Mouse (Mus musculus) heart, embryonic 13.5 days (tissue): ENCODE data around the gene Zfp750. TPM values are rescaled to one million over a fixed set of nuclear protein-coding genes. Genes with fewer than 3 reads are reported as not detected.

Experiments
- ATAC-seq: fragments of 200-750 bp; cut with Nextera tagmentation; 2 replicates; pipeline ENCODE4 v1.8.0; 2017; ENCODE audit warnings: moderate TSS enrichment; ENCODE audit not compliant: insufficient number of reproducible peaks, low FRiP score, low TSS enrichment; ENCODE audit errors: extremely low read depth
- H3K27ac ChIP-seq: fragments of 300-500 bp; sonication (generic); replicated peaks from 2 replicates; pipeline ENCODE4 v1.5.1; 2015; ENCODE audit warnings: moderate library complexity, mild to moderate bottlenecking, inconsistent platforms
- H3K27me3 ChIP-seq: fragments of 300-500 bp; sonication (generic); replicated peaks from 2 replicates; pipeline ENCODE4 v1.6.1; 2015; ENCODE audit warnings: mild to moderate bottlenecking, inconsistent platforms
- H3K36me3 ChIP-seq: fragments of 300-500 bp; sonication (generic); 2 replicates; pipeline ENCODE4 v1.6.1; 2015; ENCODE audit warnings: mild to moderate bottlenecking, inconsistent platforms
- H3K4me1 ChIP-seq: fragments of 300-500 bp; sonication (generic); 2 replicates; pipeline ENCODE4 v1.6.1; 2015; ENCODE audit warnings: inconsistent platforms
- H3K4me2 ChIP-seq: fragments of 300-500 bp; sonication (generic); 2 replicates; pipeline ENCODE4 v1.6.1; 2015; ENCODE audit warnings: inconsistent platforms, mild to moderate bottlenecking, moderate library complexity
- H3K4me3 ChIP-seq: fragments of 300-500 bp; sonication (generic); 2 replicates; pipeline ENCODE4 v1.5.1; 2015; ENCODE audit warnings: moderate library complexity, mild to moderate bottlenecking, inconsistent platforms
- H3K9ac ChIP-seq: fragments of 300-500 bp; sonication (generic); 2 replicates; pipeline ENCODE4 v1.6.1; 2015; ENCODE audit warnings: inconsistent platforms, mild to moderate bottlenecking, moderate library complexity
- H3K9me3 ChIP-seq: fragments of 300-500 bp; sonication (generic); 2 replicates; pipeline ENCODE4 v1.6.1; 2016; ENCODE audit warnings: inconsistent platforms
- whole genome bisulfite sequencing: fragments of 180-500 bp; shearing (Covaris S2); methylation state at CpG from one replicate; pipeline ENCODE4 v1.1.7; 2015; ENCODE audit warnings: mixed read lengths; 5-methylcytosine and 5-hydroxymethylcytosine counted together
- polyA plus RNA-seq: library from polyadenylated mRNA; unstranded; fragments of >200 nt; fragmentation: Nextera tagmentation; extraction: Ambion mirVana; gene quantifications from 2 replicates; pipeline ENCODE4 v1.2.1, GENCODE M21; 2015

Gene Zfp750
- polyA plus RNA-seq, 1 experiment from 2014 or later = 0.37 TPM

GRCm38 (mm10) chr11:121536528-121536927 is 17.4 kb upstream of the Zfp750 start:
- 13% methylated on average over 3 of the region's 3 CpGs for WGBS
- H3K36me3 ChIP-seq = peaks cover 7% of the 10 kb centered on the region; the same call in 1 of the 2 replicates
- no peak overlapping the region for H3K4me2 ChIP-seq
- H3K4me1 ChIP-seq = peaks cover 12% of the 10 kb centered on the region
- no peak overlapping the region for H3K9ac ChIP-seq
- H3K27ac ChIP-seq = peak overlapping the region; percentile 36; the same call in 1 of the 2 replicates
- H3K27me3 ChIP-seq = no peaks in the 10 kb centered on the region
- H3K4me3 ChIP-seq = no peak overlapping the region
- no peak for ATAC-seq
- no peaks in the 10 kb centered on the region for H3K9me3 ChIP-seq

DNA sequence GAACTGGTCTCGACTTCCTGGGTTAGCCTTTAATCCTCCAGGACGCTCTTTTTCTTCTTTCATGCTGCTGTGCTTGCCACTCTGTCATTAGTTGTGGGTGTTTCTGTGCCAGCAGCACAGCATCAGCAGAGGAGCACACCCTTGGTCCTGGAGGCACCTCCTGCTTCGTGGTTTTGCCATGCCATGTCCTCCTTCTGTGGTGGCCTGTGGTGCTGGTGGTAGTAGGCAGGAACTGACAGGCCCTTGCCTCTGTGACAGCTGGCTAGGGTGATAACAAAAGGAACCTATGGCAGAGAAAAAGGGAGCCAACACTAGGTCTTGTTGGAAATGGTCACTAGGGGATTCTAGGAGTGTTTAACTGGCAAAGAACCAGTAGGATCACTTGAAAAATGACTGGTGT is 10.6 kb upstream of the Zfp750 start:
- Histone ChIP-seq H3K4me3 (no peak overlapping the region), H3K27ac (no peak overlapping the region), H3K36me3 (no peaks in the 10 kb centered on the region), H3K9ac (no peak overlapping the region), H3K9me3 (no peaks in the 10 kb centered on the region), H3K4me1 (no peaks in the 10 kb centered on the region), H3K4me2 (no peak overlapping the region), H3K27me3 (no peaks in the 10 kb centered on the region)
- WGBS = 88% methylated on average over 3 of the region's 3 CpGs
- ATAC-seq = no peak

- H3K4me2 ChIP-seq = no peak overlapping the region
- peaks cover 9% of the 10 kb centered on the region for H3K4me1 ChIP-seq
- no peak for ATAC-seq
- no peaks in the 10 kb centered on the region for H3K36me3 ChIP-seq
- no peak overlapping the region for H3K9ac ChIP-seq
- H3K9me3 ChIP-seq = no peaks in the 10 kb centered on the region
- H3K27me3 ChIP-seq = no peaks in the 10 kb centered on the region
- H3K4me3 ChIP-seq = no peak overlapping the region
- 91% methylated on average over 7 of the region's 7 CpGs for WGBS
- no peak overlapping the region for H3K27ac ChIP-seq
These were observed 5.1 kb upstream of the Zfp750 start for GRCm38 (mm10) chr11:121524191-121524590.

- Histone ChIP-seq H3K4me2 (no peak overlapping the region), H3K27me3 (no peaks in the 10 kb centered on the region), H3K27ac (no peak overlapping the region), H3K4me1 (peaks cover 18% of the 10 kb centered on the region), H3K36me3 (no peaks in the 10 kb centered on the region), H3K9me3 (no peaks in the 10 kb centered on the region), H3K9ac (no peak overlapping the region), H3K4me3 (no peak overlapping the region)
- no peak for ATAC-seq
- 81% methylated on average over 4 of the region's 4 CpGs for WGBS
These were observed 3.1 kb upstream of the Zfp750 start for GRCm38 (mm10) chr11:121522156-121522762.

GRCm38 (mm10) chr11:121520761-121521160 is 1.6 kb upstream of the Zfp750 start:
- Histone ChIP-seq H3K4me1 (peaks cover 18% of the 10 kb centered on the region), H3K9ac (no peak overlapping the region), H3K27me3 (no peaks in the 10 kb centered on the region), H3K9me3 (no peaks in the 10 kb centered on the region), H3K4me3 (no peak overlapping the region), H3K36me3 (no peaks in the 10 kb centered on the region), H3K4me2 (no peak overlapping the region), H3K27ac (no peak overlapping the region)
- 77% methylated on average over 2 of the region's 2 CpGs for WGBS
- no peak for ATAC-seq

DNA sequence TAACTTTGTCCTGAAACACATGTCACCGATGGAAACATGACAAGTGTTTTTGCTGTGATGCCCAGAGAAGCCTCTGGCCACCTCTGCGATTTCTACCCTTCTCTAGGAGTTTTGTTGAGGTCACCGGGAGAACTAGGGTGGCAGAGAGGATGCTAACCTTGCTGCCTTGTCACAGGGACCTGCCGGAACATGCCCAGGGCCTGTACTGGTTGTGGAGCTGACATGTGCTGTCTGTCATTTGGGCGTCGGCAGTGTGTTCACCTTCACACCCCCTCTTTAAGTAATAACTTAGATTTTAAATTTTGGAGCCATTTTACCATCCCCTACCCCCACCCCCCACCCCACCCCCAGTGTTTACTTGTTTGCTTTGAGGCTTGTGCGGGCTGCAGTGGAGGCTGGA is 570 bp upstream of the Zfp750 start:
- peaks cover 18% of the 10 kb centered on the region for H3K4me1 ChIP-seq
- no peaks in the 10 kb centered on the region for H3K9me3 ChIP-seq
- no peak overlapping the region for H3K27ac ChIP-seq
- H3K27me3 ChIP-seq = no peaks in the 10 kb centered on the region
- ATAC-seq = no peak
- H3K4me2 ChIP-seq = no peak overlapping the region
- 76% methylated on average over 7 of the region's 7 CpGs for WGBS
- H3K9ac ChIP-seq = no peak overlapping the region
- no peaks in the 10 kb centered on the region for H3K36me3 ChIP-seq
- H3K4me3 ChIP-seq = no peak overlapping the region

DNA sequence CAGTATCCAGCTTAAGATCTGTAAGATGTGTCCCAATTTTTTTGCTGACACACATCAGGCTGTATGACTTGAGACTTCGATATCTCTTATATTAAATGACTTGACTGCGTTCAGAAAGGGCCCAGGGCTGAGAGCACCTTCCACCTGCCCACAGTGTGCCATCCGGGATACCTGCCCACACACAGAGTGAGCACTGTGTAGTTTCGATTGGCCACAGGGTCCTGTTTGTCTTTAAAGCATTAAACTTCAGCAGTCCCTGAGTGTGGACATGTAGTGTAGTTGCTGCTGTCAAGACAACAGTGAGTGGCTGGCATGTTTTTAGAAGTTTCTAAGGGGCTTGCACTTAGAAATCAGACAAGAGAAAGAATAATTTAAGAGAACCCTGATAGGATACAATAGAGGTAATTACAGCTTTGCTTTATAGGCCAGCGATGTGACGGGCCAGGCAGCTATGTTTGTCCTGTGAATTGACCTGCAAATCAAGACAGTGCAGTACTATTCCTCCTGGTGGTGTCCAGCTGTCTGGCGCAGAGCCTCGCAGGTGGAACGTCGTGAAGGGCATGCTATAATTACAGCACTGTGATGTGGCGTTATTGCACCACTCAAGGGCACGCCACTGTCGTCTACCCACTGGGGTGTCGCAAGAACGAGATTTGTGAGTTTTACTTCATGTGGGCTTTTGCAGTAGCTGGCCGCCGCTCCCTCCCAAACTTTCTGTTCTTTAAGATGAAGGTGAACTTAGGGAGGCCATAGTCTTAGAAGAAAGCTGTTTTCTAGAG is 1.3 kb downstream of the Zfp750 start:
- Histone ChIP-seq H3K4me3 (no peak overlapping the region), H3K27me3 (no peaks in the 10 kb centered on the region), H3K4me2 (peak overlapping the region; percentile 4; the same call in 1 of the 2 replicates), H3K9ac (no peak overlapping the region), H3K36me3 (no peaks in the 10 kb centered on the region), H3K4me1 (peaks cover 18% of the 10 kb centered on the region), H3K27ac (no peak overlapping the region), H3K9me3 (no peaks in the 10 kb centered on the region)
- WGBS = 67% methylated on average over 17 of the region's 17 CpGs
- no peak for ATAC-seq

DNA sequence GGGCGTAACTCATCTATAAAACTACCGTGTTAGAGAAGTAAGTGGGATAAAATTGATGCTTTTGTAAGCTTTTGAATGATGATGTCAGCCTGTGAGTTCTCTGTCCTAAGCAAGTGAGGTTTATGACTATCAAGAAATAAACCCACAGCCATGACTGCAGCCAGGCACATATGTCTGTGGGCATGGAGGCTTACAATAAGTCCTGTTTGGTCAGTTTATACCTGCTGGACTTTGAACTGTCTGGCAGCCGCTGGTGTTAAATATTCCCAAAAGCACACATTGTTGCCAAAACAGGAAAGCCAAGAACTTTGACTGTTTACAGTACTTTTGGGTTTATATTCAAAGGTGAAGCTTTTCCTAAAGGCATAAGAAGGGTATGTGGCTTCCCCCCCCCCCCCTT is 2.2 kb downstream of the Zfp750 start:
- Histone ChIP-seq H3K4me2 (no peak overlapping the region), H3K36me3 (no peaks in the 10 kb centered on the region), H3K9me3 (no peaks in the 10 kb centered on the region), H3K4me1 (peaks cover 18% of the 10 kb centered on the region), H3K27ac (no peak overlapping the region), H3K27me3 (no peaks in the 10 kb centered on the region), H3K4me3 (no peak overlapping the region), H3K9ac (no peak overlapping the region)
- whole genome bisulfite sequencing = 86% methylated on average over 3 of the region's 3 CpGs
- no peak for ATAC-seq

DNA sequence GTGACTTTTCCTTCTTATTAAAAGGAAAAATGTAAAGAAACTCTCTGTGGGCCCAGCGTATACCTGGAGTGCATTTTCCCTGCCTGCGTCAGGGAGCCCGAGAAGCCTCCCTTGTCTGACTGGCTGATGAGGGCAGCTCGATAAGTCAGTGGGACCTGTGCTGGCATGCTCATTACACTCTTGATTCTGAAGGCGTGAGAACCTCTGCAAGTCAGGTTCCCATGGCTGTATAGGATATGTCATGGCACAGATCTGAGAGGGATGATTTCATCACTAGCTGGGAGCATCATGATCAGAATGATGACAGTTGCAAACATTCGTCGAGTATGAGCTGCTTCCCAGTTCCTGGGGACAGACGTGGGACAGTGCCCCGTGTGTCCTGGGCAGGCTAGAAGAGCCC is 3.1 kb downstream of the Zfp750 start:
- Histone ChIP-seq H3K4me1 (peaks cover 18% of the 10 kb centered on the region), H3K9me3 (no peaks in the 10 kb centered on the region), H3K36me3 (no peaks in the 10 kb centered on the region), H3K9ac (no peak overlapping the region), H3K4me3 (no peak overlapping the region), H3K27ac (no peak overlapping the region), H3K4me2 (no peak overlapping the region), H3K27me3 (no peaks in the 10 kb centered on the region)
- 86% methylated on average over 9 of the region's 9 CpGs for whole genome bisulfite sequencing
- no peak for ATAC-seq

- no peak overlapping the region for H3K4me3 ChIP-seq
- H3K9me3 ChIP-seq = no peaks in the 10 kb centered on the region
- no peak for ATAC-seq
- H3K4me2 ChIP-seq = no peak overlapping the region
- H3K9ac ChIP-seq = no peak overlapping the region
- 82% methylated on average over 8 of the region's 8 CpGs for WGBS
- H3K27ac ChIP-seq = no peak overlapping the region
- peaks cover 1% of the 10 kb centered on the region; the same call in 1 of the 2 replicates for H3K4me1 ChIP-seq
- H3K36me3 ChIP-seq = no peaks in the 10 kb centered on the region
- no peaks in the 10 kb centered on the region for H3K27me3 ChIP-seq
These were observed 6.1 kb downstream of the Zfp750 start for GRCm38 (mm10) chr11:121512896-121513572.

DNA sequence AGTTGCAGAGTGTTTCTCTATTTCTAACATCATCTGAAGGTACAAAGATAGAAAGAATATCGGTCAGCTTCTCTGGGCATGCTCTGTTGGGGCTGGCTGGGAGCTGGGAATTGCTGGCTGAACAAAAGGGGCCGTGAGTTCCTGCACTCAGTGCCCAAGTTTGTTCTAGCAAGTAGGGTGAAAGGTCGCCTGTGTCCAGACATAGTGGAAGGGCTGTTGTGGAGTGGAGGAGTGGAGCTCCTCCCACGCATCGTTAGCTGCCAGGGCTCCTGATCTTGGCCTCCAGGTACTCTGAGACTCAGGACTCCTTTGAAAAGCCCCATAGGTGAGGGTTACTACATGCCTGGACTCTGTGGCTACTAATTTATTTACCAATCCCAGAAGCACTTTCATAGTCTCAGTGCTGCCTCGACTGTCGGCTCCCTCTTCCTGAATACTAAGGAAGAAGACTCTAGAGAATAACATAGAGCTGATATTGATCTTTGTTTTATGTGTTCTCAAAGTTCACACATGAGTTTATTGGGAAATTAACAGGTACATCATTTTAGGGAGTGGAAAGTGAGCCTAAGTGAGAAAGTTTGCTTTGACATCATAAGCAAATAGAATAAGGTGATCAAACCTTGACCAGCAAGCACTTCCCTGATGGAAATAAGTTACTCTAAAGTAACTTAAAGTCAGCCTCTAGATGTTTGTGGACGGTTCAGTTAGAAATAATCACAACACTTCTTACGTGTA is 8.5 kb downstream of the Zfp750 start:
- Histone ChIP-seq H3K27ac (no peak overlapping the region), H3K4me1 (no peaks in the 10 kb centered on the region; the same call in 1 of the 2 replicates), H3K27me3 (no peaks in the 10 kb centered on the region), H3K9me3 (no peaks in the 10 kb centered on the region), H3K4me2 (no peak overlapping the region), H3K4me3 (no peak overlapping the region), H3K36me3 (peaks cover 8% of the 10 kb centered on the region), H3K9ac (no peak overlapping the region)
- ATAC-seq = no peak
- 78% methylated on average over 9 of the region's 9 CpGs for WGBS
